Mouse (Mus musculus) myocyte (in vitro differentiated cells): ENCODE measurements around the gene Sema5a. TPM values are rescaled to one million over a fixed set of nuclear protein-coding genes. Genes with fewer than 3 reads are reported as not detected.

Experiments
- H3K27me3 ChIP-seq: one replicate; pipeline ENCODE4 v1.6.1; 2011; ENCODE audit not compliant: control insufficient read depth, insufficient read depth, insufficient read length
- H3K36me3 ChIP-seq: one replicate; pipeline ENCODE4 v1.6.1; 2011; ENCODE audit not compliant: control insufficient read depth, insufficient read depth
- H3K4me2 ChIP-seq: one replicate; pipeline ENCODE4 v1.6.1; 2011; ENCODE audit warnings: low read depth, control low read depth
- H3K4me3 ChIP-seq: one replicate; pipeline ENCODE4 v1.5.1; 2011; ENCODE audit warnings: mild to moderate bottlenecking, control low read depth, moderate library complexity
- H3K79me2 ChIP-seq: one replicate; pipeline ENCODE4 v1.6.1; 2011; ENCODE audit not compliant: control insufficient read depth, insufficient read depth
- H3ac ChIP-seq: one replicate; pipeline ENCODE4 v1.6.1; 2011; ENCODE audit not compliant: control insufficient read depth, insufficient read length
- CEBPB ChIP-seq: IDR thresholded peaks from 2 replicates; pipeline ENCODE4 v1.6.1; 2011; ENCODE audit warnings: mild to moderate bottlenecking, moderate library complexity; ENCODE audit not compliant: poor library complexity, insufficient read depth, severe bottlenecking
- E2F4 ChIP-seq: IDR thresholded peaks from one replicate; pipeline ENCODE4 v1.6.1; 2011; ENCODE audit warnings: mild to moderate bottlenecking, control low read depth, moderate library complexity; ENCODE audit not compliant: insufficient read depth
- MAX ChIP-seq: IDR thresholded peaks from one replicate; pipeline ENCODE4 v1.6.1; 2011; ENCODE audit warnings: low read depth, mild to moderate bottlenecking, control low read depth
- MYOD1 ChIP-seq, 3 experiments: IDR thresholded peaks; one replicate each; pipeline ENCODE4 v1.6.1; 2011; ENCODE audit warnings: control low read depth in 2 of 3, low read depth in 2 of 3, mild to moderate bottlenecking in 2 of 3, moderate library complexity in 1 of 3; ENCODE audit not compliant: insufficient read length in 2 of 3, control insufficient read depth in 1 of 3
- MYOG ChIP-seq, 3 experiments: IDR thresholded peaks; one replicate each; pipeline ENCODE4 v1.6.1; 2011; ENCODE audit warnings: control low read depth in 2 of 3, low read depth in 2 of 3, mild to moderate bottlenecking in 2 of 3; ENCODE audit not compliant: insufficient read length in 2 of 3, control insufficient read depth in 1 of 3, insufficient read depth in 1 of 3
- POLR2A ChIP-seq: IDR thresholded peaks from one replicate; pipeline ENCODE4 v1.6.1; 2011; ENCODE audit warnings: low read depth, mild to moderate bottlenecking, control low read depth, moderate library complexity; ENCODE audit not compliant: insufficient read length
- POLR2AphosphoS2 ChIP-seq: IDR thresholded peaks from one replicate; pipeline ENCODE4 v1.6.1; 2011; ENCODE audit warnings: low read depth, control low read depth; ENCODE audit not compliant: insufficient read length
- REST ChIP-seq: IDR thresholded peaks from one replicate; pipeline ENCODE4 v1.6.1; 2011; ENCODE audit warnings: mild to moderate bottlenecking, control low read depth, moderate library complexity; ENCODE audit not compliant: insufficient read depth, insufficient read length
- SRF ChIP-seq: IDR thresholded peaks from one replicate; pipeline ENCODE4 v1.6.1; 2011; ENCODE audit warnings: low read depth; ENCODE audit not compliant: control insufficient read depth, insufficient read length
- TCF12 ChIP-seq: IDR thresholded peaks from one replicate; pipeline ENCODE4 v1.6.1; 2011; ENCODE audit warnings: mild to moderate bottlenecking, control low read depth; ENCODE audit not compliant: poor library complexity, insufficient read depth, severe bottlenecking
- TCF3 ChIP-seq: IDR thresholded peaks from one replicate; pipeline ENCODE4 v1.6.1; 2011; ENCODE audit warnings: low read depth, control low read depth; ENCODE audit not compliant: insufficient read length
- USF1 ChIP-seq: IDR thresholded peaks from one replicate; pipeline ENCODE4 v1.6.1; 2011; ENCODE audit warnings: low read depth, mild to moderate bottlenecking, control low read depth, moderate library complexity
- polyA plus RNA-seq: library from polyadenylated mRNA; unstranded; fragments of >200 nt; fragmentation: generic; extraction: Trizol; gene quantifications from one replicate; pipeline ENCODE4 v1.2.1, GENCODE M21; 2012; ENCODE audit warnings: missing spikeins

Sema5a gene
- polyA plus RNA-seq, 1 experiment: 7.1 TPM

DNA sequence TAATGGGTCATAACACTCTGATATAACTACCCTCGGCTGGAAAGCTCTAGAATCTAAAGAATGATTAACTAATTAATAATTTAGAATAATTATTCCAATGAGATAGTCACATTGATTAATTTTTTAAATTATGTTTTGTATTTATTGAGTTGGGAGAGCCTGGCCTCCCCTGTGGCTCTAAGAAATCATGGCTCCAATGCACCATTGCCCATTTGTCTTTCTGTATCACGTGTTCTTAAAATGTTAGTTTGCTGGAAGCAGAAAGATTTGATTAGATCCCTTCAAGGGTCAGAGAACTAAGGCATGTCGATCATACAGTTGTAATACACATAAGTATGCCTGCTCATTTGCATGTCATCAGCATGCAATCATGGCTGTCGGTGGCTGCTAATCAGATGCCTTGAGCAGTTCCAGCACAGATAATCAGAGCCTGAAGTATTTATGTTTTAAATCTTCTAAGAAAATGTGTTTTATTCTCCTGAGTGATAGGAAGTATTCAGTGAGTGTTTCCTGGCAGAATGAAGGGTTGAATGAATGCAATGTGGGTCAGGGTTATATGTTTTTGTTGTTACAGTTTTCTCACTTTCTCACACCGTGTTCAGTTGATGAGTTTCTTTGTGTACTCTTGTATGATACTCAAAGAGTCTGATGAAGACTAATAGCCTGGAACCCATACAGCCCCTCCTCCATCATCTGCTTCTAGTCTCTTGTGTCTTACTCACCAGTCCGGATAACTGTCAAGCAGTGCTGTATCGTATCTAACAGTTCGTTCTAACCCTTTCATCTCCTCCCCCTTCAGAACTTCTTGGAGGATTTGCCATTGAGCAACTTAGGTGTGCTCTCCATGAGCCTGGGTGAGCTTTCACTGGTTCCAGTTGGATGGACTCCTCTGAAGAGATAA is 240.7 kb downstream of the Sema5a start:
- Histone ChIP-seq H3K79me2 (no peaks in the 10 kb centered on the region), H3K4me3 (no peak overlapping the region), H3K36me3 (no peaks in the 10 kb centered on the region), H3K4me2 (no peak overlapping the region), H3ac (no peak overlapping the region), H3K27me3 (no peaks in the 10 kb centered on the region)
- no peak for TF ChIP-seq MYOG (IDR thresholded peaks at IDR 0.05; ENCODE audit: control insufficient read depth in 1 of 3, insufficient read depth in 1 of 3, insufficient read length in 2 of 3, low read depth in 2 of 3)
- TF ChIP-seq REST: no peak

- H3K79me2 ChIP-seq: no peaks in the 10 kb centered on the region
- H3K4me3 ChIP-seq: no peak overlapping the region
- no peak overlapping the region for H3K4me2 ChIP-seq
- H3ac ChIP-seq: no peak overlapping the region
- no peaks in the 10 kb centered on the region for H3K36me3 ChIP-seq
- no peaks in the 10 kb centered on the region for H3K27me3 ChIP-seq
- TF ChIP-seq MYOG (IDR thresholded peaks at IDR 0.05; ENCODE audit: control insufficient read depth in 1 of 3, insufficient read depth in 1 of 3, insufficient read length in 2 of 3, low read depth in 2 of 3) (peak in 1 of 3 experiments; percentile 55), POLR2AphosphoS2 (no peak), MYOD1 (IDR thresholded peaks at IDR 0.05; ENCODE audit: control insufficient read depth in 1 of 3, insufficient read length in 2 of 3, low read depth in 2 of 3) (peak in 1 of 3 experiments; percentile 81)
Observed at GRCm38 (mm10) chr15:32487968-32488367, 243.4 kb downstream of the Sema5a start.

DNA sequence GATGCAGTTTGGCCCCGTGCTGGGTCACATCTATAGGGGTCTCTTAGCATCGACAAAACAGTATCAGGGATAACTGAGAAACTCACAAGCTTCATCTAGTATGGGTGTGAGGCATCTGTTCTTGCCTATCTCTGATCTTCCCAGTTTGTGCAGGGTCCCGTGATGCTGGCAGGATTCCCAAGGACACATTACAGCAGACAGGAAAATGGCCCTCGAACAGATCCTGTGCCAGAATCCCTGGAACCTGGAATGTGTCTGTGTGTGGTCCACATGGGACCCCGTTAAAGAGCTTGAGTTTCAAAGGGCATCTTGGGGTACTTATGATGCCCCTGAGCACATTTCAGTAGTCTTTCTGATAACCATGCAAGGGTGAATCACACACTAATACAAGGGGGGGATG is 249.6 kb downstream of the Sema5a start:
- H3K4me2 ChIP-seq: no peak overlapping the region
- H3K79me2 ChIP-seq: no peaks in the 10 kb centered on the region
- no peak for TF ChIP-seq POLR2AphosphoS2
- TF ChIP-seq SRF: no peak
- no peak for TF ChIP-seq POLR2A
- no peak for TF ChIP-seq MYOD1 (IDR thresholded peaks at IDR 0.05; ENCODE audit: control insufficient read depth in 1 of 3, insufficient read length in 2 of 3, low read depth in 2 of 3)
- no peak for TF ChIP-seq REST
- no peak for TF ChIP-seq E2F4
- no peak for TF ChIP-seq TCF3
- H3ac ChIP-seq: no peak overlapping the region
- H3K4me3 ChIP-seq: no peak overlapping the region
- H3K27me3 ChIP-seq: no peaks in the 10 kb centered on the region
- H3K36me3 ChIP-seq: no peaks in the 10 kb centered on the region

DNA sequence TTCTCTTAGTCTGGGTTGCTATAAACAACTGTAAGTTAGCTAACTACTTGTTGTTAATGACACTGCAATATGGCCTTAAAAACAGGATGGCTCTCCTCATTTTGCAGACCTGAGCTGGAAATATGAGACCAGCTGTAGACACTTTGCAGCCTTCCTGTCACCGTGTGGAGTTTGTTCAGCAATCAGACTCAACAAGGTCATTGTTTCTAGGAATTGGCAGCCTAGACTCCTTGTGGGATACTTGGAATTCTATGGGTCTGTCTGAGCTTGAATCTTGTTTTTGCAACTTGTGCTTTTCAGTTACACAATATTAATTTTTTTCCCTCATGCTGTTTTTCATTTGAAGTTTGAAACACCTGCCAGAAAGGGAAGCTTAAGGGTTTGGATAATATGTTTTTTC is 250.3 kb downstream of the Sema5a start:
- no peaks in the 10 kb centered on the region for H3K36me3 ChIP-seq
- H3K4me2 ChIP-seq: no peak overlapping the region
- no peaks in the 10 kb centered on the region for H3K79me2 ChIP-seq
- no peaks in the 10 kb centered on the region for H3K27me3 ChIP-seq
- H3ac ChIP-seq: no peak overlapping the region
- H3K4me3 ChIP-seq: no peak overlapping the region
- TF ChIP-seq POLR2A (no peak), POLR2AphosphoS2 (no peak), USF1 (no peak), MYOG (IDR thresholded peaks at IDR 0.05; ENCODE audit: control insufficient read depth in 1 of 3, insufficient read depth in 1 of 3, insufficient read length in 2 of 3, low read depth in 2 of 3) (no peak), SRF (no peak), CEBPB (no peak), MAX (no peak), TCF12 (no peak), MYOD1 (IDR thresholded peaks at IDR 0.05; ENCODE audit: control insufficient read depth in 1 of 3, insufficient read length in 2 of 3, low read depth in 2 of 3) (no peak), E2F4 (no peak), REST (no peak), TCF3 (no peak)

- Histone ChIP-seq H3K36me3 (no peaks in the 10 kb centered on the region), H3K79me2 (no peaks in the 10 kb centered on the region), H3K27me3 (no peaks in the 10 kb centered on the region), H3ac (no peak overlapping the region), H3K4me2 (no peak overlapping the region), H3K4me3 (no peak overlapping the region)
- TF ChIP-seq POLR2A (no peak), POLR2AphosphoS2 (no peak), CEBPB (no peak), E2F4 (no peak), MAX (no peak), MYOG (IDR thresholded peaks at IDR 0.05; ENCODE audit: control insufficient read depth in 1 of 3, insufficient read depth in 1 of 3, insufficient read length in 2 of 3, low read depth in 2 of 3) (no peak), TCF3 (no peak), MYOD1 (IDR thresholded peaks at IDR 0.05; ENCODE audit: control insufficient read depth in 1 of 3, insufficient read length in 2 of 3, low read depth in 2 of 3) (no peak), SRF (no peak), REST (no peak), TCF12 (no peak), USF1 (no peak)
Observed at GRCm38 (mm10) chr15:32496880-32497279, 252.3 kb downstream of the Sema5a start.
